Comparison of ENCODE assay signal across 9 mouse cellular contexts in genomic region chr17:23660117-23660875, GRCm38 (mm10). TPM values are rescaled to one million over a fixed set of nuclear protein-coding genes. Genes with fewer than 3 reads are reported as not detected.
DNase-seq lines count a peak whose midpoint lies in the region; ATAC-seq and TF ChIP-seq lines count a peak whose summit lies in the region.
"Had no signal": no experiment of that assay in that cellular context is flagged by ENCODE, and none has a peak within 500 bp of the region (broad histone marks: within the 10 kb centered on the region; RNA-seq: fewer than 3 reads in every experiment).

Bicdl2 (plus strand) TSS chr17:23660506.

- peak within 1 kb of the TSS; percentile 22; the same call in 1 of the 2 replicates for H3K4me2 ChIP-seq in hindbrain, postnatal 0 days (ENCODE audit: low read depth, low read length)
- H3K4me2 ChIP-seq in liver, embryonic 11.5 days, result peak within 1 kb of the TSS; percentile 47

- no peaks in the 10 kb centered on the region for H3K9me3 ChIP-seq in hindbrain, postnatal 0 days (ENCODE audit: low read length)
- no peaks in the 10 kb centered on the region for H3K9me3 ChIP-seq in liver, embryonic 11.5 days (ENCODE audit: control insufficient read depth, low read length)

- H3K36me3 ChIP-seq in hindbrain, postnatal 0 days (ENCODE audit: insufficient read depth, low read length), result no peaks in the 10 kb centered on the region
- no peaks in the 10 kb centered on the region for H3K36me3 ChIP-seq in liver, embryonic 11.5 days (ENCODE audit: control insufficient read depth, insufficient read depth, low read length)
- H3K36me3 ChIP-seq in splenic B cell, adult 2 months (ENCODE audit: control insufficient read depth, insufficient read depth, low read length, poor library complexity, severe bottlenecking), result no peaks in the 10 kb centered on the region

- WGBS in hindbrain, postnatal 0 days, result 9% methylated on average over 27 of the region's 27 CpGs
- WGBS in liver, embryonic 11.5 days, result 7% methylated on average over 27 of the region's 27 CpGs

- H3K4me1 ChIP-seq in hindbrain, postnatal 0 days (ENCODE audit: insufficient read depth, low read length), result 0 out of 2 replicates have a peak, but pooled peaks cover 3% of the 10 kb centered on the region
- H3K4me1 ChIP-seq in liver, embryonic 11.5 days (replicated peaks; ENCODE audit: control insufficient read depth, insufficient read depth, low read length), result 0 out of 2 replicates have a peak, but pooled peaks cover 4% of the 10 kb centered on the region

- H3K9ac ChIP-seq in hindbrain, postnatal 0 days (replicated peaks; ENCODE audit: low read length), result no peak within 1 kb of the TSS
- no peak within 1 kb of the TSS for H3K9ac ChIP-seq in liver, embryonic 11.5 days (ENCODE audit: low read depth, low read length)

- peaks cover 28% of the 10 kb centered on the region for H3K27me3 ChIP-seq in hindbrain, postnatal 0 days (ENCODE audit: insufficient read depth, low read length)
- H3K27me3 ChIP-seq in liver, embryonic 11.5 days (replicated peaks; ENCODE audit: control insufficient read depth, insufficient read depth, low read length), result peaks cover 33% of the 10 kb centered on the region
- no peaks in the 10 kb centered on the region for H3K27me3 ChIP-seq in splenic B cell, adult 2 months (ENCODE audit: control insufficient read depth, insufficient read depth, low read length, poor library complexity, severe bottlenecking)

- TF ChIP-seq CTCF in hindbrain, postnatal 0 days (IDR thresholded peaks at IDR 0.05; ENCODE audit: low read depth), result peak; percentile 72

- intact Hi-C loops in left cerebral cortex, postnatal 36 days (cut with DNase I), result no loop called here
- intact Hi-C loops in gastrocnemius, postnatal 14 days (cut with DNase I; ENCODE audit: low total_unique reads), result loop anchor here (5.0 kb wide), 1 partner anchor 42 kb away; no protein-coding TSS in a partner anchor

- 0 out of 2 replicates have a peak within 1 kb of the TSS, but pooled peaks have one; percentile 8 for H3K4me3 ChIP-seq in hindbrain, postnatal 0 days (ENCODE audit: low read length)
- peak within 1 kb of the TSS; percentile 26; the same call in 1 of the 2 replicates for H3K4me3 ChIP-seq in liver, embryonic 11.5 days (ENCODE audit: low read depth, low read length)

- peak; percentile 69 to 87 for DNase-seq in urinary bladder, adult 18-20 months (ENCODE audit: low spot score in 2 of 2)
- DNase-seq in urinary bladder, postnatal 4 days (ENCODE audit: low spot score in 2 of 2), result no peak
- peak; percentile 58 to 79 for DNase-seq in cerebellum, postnatal 14 days
- no peak for DNase-seq in hindbrain, postnatal 0 days (ENCODE audit: low spot score)
- DNase-seq in liver, embryonic 11.5 days (ENCODE audit: low spot score), result no peak
- peak; percentile 71 for DNase-seq in splenic B cell, adult 2 months (ENCODE audit: low read depth, low spot score)
- no peak for DNase-seq in left cerebral cortex, postnatal 36 days (ENCODE audit: low spot score in 2 of 2)
- DNase-seq in gastrocnemius, postnatal 14 days, result no peak

- no peak within 1 kb of the TSS for H3K27ac ChIP-seq in hindbrain, postnatal 0 days
- no peak within 1 kb of the TSS for H3K27ac ChIP-seq in liver, embryonic 11.5 days (ENCODE audit: low read depth, low read length)

- 0 out of 2 replicates have a peak, but pooled peaks have one; percentile 30 for ATAC-seq in hindbrain, postnatal 0 days
- no peak for ATAC-seq in liver, embryonic 11.5 days (replicated peaks; ENCODE audit: low FRiP score)

RNA-seq across cellular contexts. Expression of gene Bicdl2, which starts in this region (rescaled TPM):
- total RNA-seq in hindbrain, postnatal 0 days (2014; rRNA removed), result not detected in 2 replicates
- 0.11 and 0.18 TPM in 2 replicates for polyA plus RNA-seq in hindbrain, postnatal 0 days (2015; fragmentation: Nextera tagmentation; extraction: Ambion mirVana)
- polyA plus RNA-seq in liver, embryonic 11.5 days (2014; fragmentation: Nextera tagmentation; extraction: Ambion mirVana), result 0.37 TPM in 1 of 2 replicates, not detected in the other
- total RNA-seq in left cerebral cortex, postnatal 36 days (2021), result not detected
- total RNA-seq in gastrocnemius, postnatal 14 days (2021), result not detected
- total RNA-seq: heart, postnatal 10 days had no signal

Comparison
In these comparisons a context has a peak if more than half of its experiments do, and no peak if none do; other contexts are left out.
1. DNase-seq: peak in urinary bladder, adult 18-20 months (2 of 2), cerebellum, postnatal 14 days (2 of 2) and splenic B cell, adult 2 months (single experiment); none in urinary bladder, postnatal 4 days (0 of 2), hindbrain, postnatal 0 days (single experiment), liver, embryonic 11.5 days (single experiment), left cerebral cortex, postnatal 36 days (0 of 2) and gastrocnemius, postnatal 14 days (single experiment).
2. Peak in ATAC-seq, H3K4me3 ChIP-seq and H3K4me2 ChIP-seq in hindbrain, postnatal 0 days; RNA of the gene not detected or under 1 TPM.